Mouse (Mus musculus): Measurements from ENCODE around the gene F11r.

GRCm38 (mm10) chr1:171435288-171435814 lies 2.0 kb upstream of the F11r start:
- no peak for TF ChIP-seq CTCF (IDR thresholded peaks at IDR 0.05; ENCODE audit: low read depth, low read length)
- no peak for TF ChIP-seq POLR2A (IDR thresholded peaks at IDR 0.05; ENCODE audit: extremely low read depth, insufficient read depth, low read length)

Data from liver, adult 2 months (tissue).